Mouse (Mus musculus): Measurements from ENCODE around the gene Agrn. TPM values are rescaled to one million over a fixed set of nuclear protein-coding genes. Genes with fewer than 3 reads are reported as not detected.

The Agrn gene
- total and polyA plus RNA-seq, 3 experiments: 1.7 to 10.6 (median 3.4) TPM

DNA sequence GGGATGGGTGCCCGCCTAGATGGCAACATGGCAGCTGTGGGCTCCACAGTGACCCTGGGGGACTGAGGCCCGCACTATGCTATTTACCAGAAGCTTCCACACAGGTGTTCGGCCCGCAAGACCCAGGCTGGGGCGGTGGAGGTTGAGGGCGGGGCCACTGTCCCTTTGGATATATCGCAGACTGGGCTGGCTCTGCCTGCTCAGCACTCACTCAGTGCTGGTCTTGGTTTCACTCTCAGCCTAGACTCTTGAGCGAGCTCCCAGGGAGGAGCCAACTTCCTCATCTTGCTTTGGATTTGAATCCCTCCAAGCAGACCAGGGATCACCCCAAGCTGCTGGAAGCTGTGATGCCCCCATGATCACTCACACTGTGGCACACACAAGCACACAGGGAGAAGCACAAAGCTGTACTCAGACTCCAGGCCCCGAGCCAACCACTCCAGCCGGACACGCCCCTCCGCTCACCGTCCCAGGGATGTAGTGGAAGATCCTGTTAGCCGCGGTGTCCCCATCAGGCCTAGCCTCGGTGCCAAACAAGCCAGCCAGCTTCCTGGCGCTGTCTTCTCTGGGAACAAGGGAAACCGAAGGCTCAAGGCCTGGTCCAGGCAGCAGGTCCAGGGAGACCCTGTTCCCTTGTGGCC, 30.6 kb upstream of the Agrn start:
- TF ChIP-seq ZC3H11A (IDR thresholded peaks at IDR 0.05; ENCODE audit: low read depth, low read length): no peak
- no peak for TF ChIP-seq ETS1 (conservative IDR thresholded peaks at IDR 0.05; ENCODE audit: low read depth, low read length)
- no peak for TF ChIP-seq ZKSCAN1 (IDR thresholded peaks at IDR 0.05; ENCODE audit: borderline replicate concordance, low read depth, low read length)
- TF ChIP-seq USF1 (IDR thresholded peaks at IDR 0.05; ENCODE audit: low read depth, low read length): no peak
- in situ Hi-C loops (cut with MboI; ENCODE audit: low pct_ligation_motif_present, low pct_unique_long_range_greater_than_20kb, low sequenced_read_pairs): no loop called here
- Histone ChIP-seq H3K9me3 (replicated peaks; ENCODE audit: low read length) (no peaks in the 10 kb centered on the region), H3K4me2 (ENCODE audit: insufficient read depth, low read depth, poor library complexity, severe bottlenecking) (no peak overlapping the region), H3K79me2 (replicated peaks; ENCODE audit: control insufficient read depth, extremely low read depth, insufficient read depth, poor library complexity, severe bottlenecking) (no peaks in the 10 kb centered on the region), H3K4me1 (ENCODE audit: control insufficient read depth in 1 of 2, insufficient read depth in 2 of 2) (peaks cover 0 to 14% of the 10 kb centered on the region in 2 experiments; a peak in 2 of 4 replicates), H3K27me3 (replicated peaks) (no peaks in the 10 kb centered on the region), H3K4me3 (replicated peaks in 1 of 3; ENCODE audit: low read depth in 2 of 3, low read length in 2 of 3, poor library complexity in 1 of 3) (no peak overlapping the region), H3K27ac (ENCODE audit: insufficient read depth, low read depth) (no peak overlapping the region), H3K9ac (ENCODE audit: insufficient read depth, low read depth) (no peak overlapping the region), H3K36me3 (replicated peaks in 1 of 2; ENCODE audit: control insufficient read depth in 1 of 2, insufficient read depth in 1 of 2, low read length in 1 of 2) (peaks cover 37 to 52% of the 10 kb centered on the region in 2 experiments)
- DNase-seq (ENCODE audit: extremely low read depth): no peak
- dilution Hi-C loops (cut with MboI; ENCODE audit: extremely low pct_ligation_motif_present, extremely low pct_unique_long_range_greater_than_20kb, low sequenced_read_pairs): no loop called here

DNA sequence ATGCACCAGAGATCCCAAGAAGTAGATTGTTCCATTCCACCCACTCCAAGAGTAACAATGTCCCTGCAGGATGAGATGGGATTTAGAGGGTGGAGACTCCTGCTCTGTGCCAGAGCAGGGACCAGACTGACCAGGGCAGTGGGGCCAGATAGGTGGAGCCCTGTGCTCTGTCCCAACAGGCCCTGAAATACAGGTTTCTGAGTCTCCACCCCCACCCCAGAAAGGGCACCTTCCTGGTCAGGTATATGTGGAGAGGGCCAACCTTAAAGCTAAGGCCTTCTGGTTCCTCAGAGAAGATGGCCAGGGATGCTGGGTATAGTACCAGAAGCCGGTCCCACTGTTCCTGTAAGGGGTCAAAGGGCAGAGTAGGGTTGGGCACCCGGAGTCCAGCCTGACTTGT, 27.0 kb upstream of the Agrn start:
- Histone ChIP-seq H3K9ac (ENCODE audit: insufficient read depth, low read depth) (no peak overlapping the region), H3K27me3 (replicated peaks) (no peaks in the 10 kb centered on the region), H3K79me2 (replicated peaks; ENCODE audit: control insufficient read depth, extremely low read depth, insufficient read depth, poor library complexity, severe bottlenecking) (no peaks in the 10 kb centered on the region), H3K4me2 (ENCODE audit: insufficient read depth, low read depth, poor library complexity, severe bottlenecking) (no peak overlapping the region), H3K4me1 (ENCODE audit: control insufficient read depth in 1 of 2, insufficient read depth in 2 of 2) (peaks cover 0 to 14% of the 10 kb centered on the region in 2 experiments; a peak in 2 of 4 replicates), H3K9me3 (replicated peaks; ENCODE audit: low read length) (no peaks in the 10 kb centered on the region), H3K4me3 (replicated peaks in 1 of 3; ENCODE audit: low read depth in 2 of 3, low read length in 2 of 3, poor library complexity in 1 of 3) (no peak overlapping the region), H3K36me3 (replicated peaks in 1 of 2; ENCODE audit: control insufficient read depth in 1 of 2, insufficient read depth in 1 of 2, low read length in 1 of 2) (peaks cover 8 to 36% of the 10 kb centered on the region in 2 experiments), H3K27ac (ENCODE audit: insufficient read depth, low read depth) (no peak overlapping the region)
- no peak for TF ChIP-seq HCFC1 (IDR thresholded peaks at IDR 0.05; ENCODE audit: low read depth, low read length)
- dilution Hi-C loops (cut with MboI; ENCODE audit: extremely low pct_ligation_motif_present, extremely low pct_unique_long_range_greater_than_20kb, low sequenced_read_pairs) (no loop called here), in situ Hi-C loops (cut with MboI; ENCODE audit: low pct_ligation_motif_present, low pct_unique_long_range_greater_than_20kb, low sequenced_read_pairs) (no loop called here)
- no peak for DNase-seq (ENCODE audit: extremely low read depth)

DNA sequence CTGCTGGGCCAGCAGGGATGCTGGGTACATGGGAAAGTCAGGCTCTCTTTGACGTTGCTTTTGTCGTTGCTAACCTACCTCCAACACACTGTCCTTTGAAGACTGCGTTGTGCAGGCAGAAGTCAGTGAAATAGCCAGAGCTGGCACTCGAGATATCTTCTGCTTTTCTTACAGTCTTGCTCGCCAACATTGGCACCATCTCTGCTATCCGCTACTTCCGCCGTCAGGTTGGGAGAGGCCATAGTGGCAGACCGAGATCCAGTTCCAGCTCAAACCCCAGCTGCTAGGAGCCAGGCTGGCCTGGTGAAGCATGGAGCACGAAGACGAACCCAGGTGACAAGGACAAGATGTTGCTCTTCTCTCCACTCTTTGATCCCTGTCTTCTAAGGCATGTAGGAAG, 22.6 kb upstream of the Agrn start:
- Histone ChIP-seq H3K4me3 (replicated peaks in 1 of 3; ENCODE audit: low read depth in 2 of 3, low read length in 2 of 3, poor library complexity in 1 of 3) (no peak overlapping the region), H3K4me2 (ENCODE audit: insufficient read depth, low read depth, poor library complexity, severe bottlenecking) (no peak overlapping the region), H3K4me1 (ENCODE audit: control insufficient read depth in 1 of 2, insufficient read depth in 2 of 2) (peaks cover 9 to 13% of the 10 kb centered on the region in 2 experiments), H3K9ac (ENCODE audit: insufficient read depth, low read depth) (no peak overlapping the region), H3K79me2 (replicated peaks; ENCODE audit: control insufficient read depth, extremely low read depth, insufficient read depth, poor library complexity, severe bottlenecking) (no peaks in the 10 kb centered on the region), H3K27ac (ENCODE audit: insufficient read depth, low read depth) (no peak overlapping the region), H3K9me3 (replicated peaks; ENCODE audit: low read length) (no peaks in the 10 kb centered on the region), H3K36me3 (replicated peaks in 1 of 2; ENCODE audit: control insufficient read depth in 1 of 2, insufficient read depth in 1 of 2, low read length in 1 of 2) (peaks cover 6 to 26% of the 10 kb centered on the region in 2 experiments), H3K27me3 (replicated peaks) (no peaks in the 10 kb centered on the region)
- in situ Hi-C loops (cut with MboI; ENCODE audit: low pct_ligation_motif_present, low pct_unique_long_range_greater_than_20kb, low sequenced_read_pairs) (no loop called here), dilution Hi-C loops (cut with MboI; ENCODE audit: extremely low pct_ligation_motif_present, extremely low pct_unique_long_range_greater_than_20kb, low sequenced_read_pairs) (no loop called here)
- no peak for DNase-seq (ENCODE audit: extremely low read depth)
- TF ChIP-seq POLR2A (IDR thresholded peaks at IDR 0.05; ENCODE audit: low read depth, low read length) (no peak), SIN3A (IDR thresholded peaks at IDR 0.05; ENCODE audit: low read length) (no peak), E2F4 (IDR thresholded peaks at IDR 0.05; ENCODE audit: insufficient replicate concordance, low read depth, low read length) (no peak), JUN (IDR thresholded peaks at IDR 0.05; ENCODE audit: insufficient read depth, low read depth, low read length) (no peak), PAX5 (IDR thresholded peaks at IDR 0.05; ENCODE audit: low read length) (no peak), GABPA (IDR thresholded peaks at IDR 0.05; ENCODE audit: insufficient replicate concordance, low read depth, low read length) (no peak), MEF2A (IDR thresholded peaks at IDR 0.05; ENCODE audit: borderline replicate concordance, low read depth, low read length) (no peak), MAFK (IDR thresholded peaks at IDR 0.05; ENCODE audit: insufficient replicate concordance, low read length) (no peak), ZKSCAN1 (IDR thresholded peaks at IDR 0.05; ENCODE audit: borderline replicate concordance, low read depth, low read length) (no peak), EP300 (IDR thresholded peaks at IDR 0.05; ENCODE audit: low read length) (no peak), TCF12 (IDR thresholded peaks at IDR 0.05; ENCODE audit: low read depth, low read length) (no peak), HCFC1 (IDR thresholded peaks at IDR 0.05; ENCODE audit: low read depth, low read length) (no peak), ZC3H11A (IDR thresholded peaks at IDR 0.05; ENCODE audit: low read depth, low read length) (no peak), JUND (conservative IDR thresholded peaks at IDR 0.05; ENCODE audit: low read depth, low read length) (no peak), ETS1 (conservative IDR thresholded peaks at IDR 0.05; ENCODE audit: low read depth, low read length) (no peak), BHLHE40 (IDR thresholded peaks at IDR 0.05; ENCODE audit: low read depth, low read length) (no peak), ZNF384 (IDR thresholded peaks at IDR 0.05; ENCODE audit: low read depth, low read length) (no peak), MAX (IDR thresholded peaks at IDR 0.05; ENCODE audit: low read length) (no peak)
